Mouse (Mus musculus) stomach, embryonic 14.5 days (tissue): ENCODE results near the gene Tef. TPM values are rescaled to one million over a fixed set of nuclear protein-coding genes. Genes with fewer than 3 reads are reported as not detected.

Experiments used
- ATAC-seq: fragments of 200-750 bp; cut with Nextera tagmentation; 2 replicates; pipeline ENCODE4 v1.8.0; 2017; ENCODE audit warnings: low read depth, moderate TSS enrichment; ENCODE audit not compliant: insufficient number of reproducible peaks, insufficient read depth, low FRiP score
- H3K27ac ChIP-seq: fragments of 300-500 bp; sonication (generic); 2 replicates; pipeline ENCODE4 v1.5.1; 2014; ENCODE audit warnings: mild to moderate bottlenecking, low read length, moderate library complexity, mixed read lengths
- H3K27me3 ChIP-seq: fragments of 300-500 bp; sonication (generic); 2 replicates; pipeline ENCODE4 v1.6.1; 2014; ENCODE audit warnings: low read length, control low read depth, mixed read lengths; ENCODE audit not compliant: control insufficient read depth, insufficient read depth
- H3K36me3 ChIP-seq: fragments of 300-500 bp; sonication (generic); 2 replicates; pipeline ENCODE4 v1.6.1; 2014; ENCODE audit warnings: mild to moderate bottlenecking, control low read depth, low read length, moderate library complexity, mixed read lengths; ENCODE audit not compliant: control insufficient read depth, insufficient read depth
- H3K4me1 ChIP-seq: fragments of 300-500 bp; sonication (generic); 2 replicates; pipeline ENCODE4 v1.6.1; 2014; ENCODE audit warnings: low read length, control low read depth, mixed read lengths; ENCODE audit not compliant: control insufficient read depth, insufficient read depth
- H3K4me2 ChIP-seq: fragments of 300-500 bp; sonication (generic); replicated peaks from 2 replicates; pipeline ENCODE4 v1.6.1; 2014; ENCODE audit warnings: low read depth, low read length, control low read depth
- H3K4me3 ChIP-seq: fragments of 300-500 bp; sonication (generic); 2 replicates; pipeline ENCODE4 v1.5.1; 2014; ENCODE audit warnings: low read depth, low read length, control low read depth
- H3K9ac ChIP-seq: fragments of 300-500 bp; sonication (generic); replicated peaks from 2 replicates; pipeline ENCODE4 v1.6.1; 2014; ENCODE audit warnings: low read depth, mild to moderate bottlenecking, control low read depth, low read length, moderate library complexity, mixed read lengths
- H3K9me3 ChIP-seq: fragments of 300-500 bp; sonication (generic); 2 replicates; pipeline ENCODE4 v1.6.1; 2016; ENCODE audit warnings: low read depth, low read length, control low read depth; ENCODE audit not compliant: control insufficient read depth
- WGBS: fragments of 180-500 bp; shearing (Covaris S2); extraction: QIAGEN DNeasy Blood & Tissue Kit; methylation state at CpG from one replicate; pipeline ENCODE4 v1.1.7; 2014; 5-methylcytosine and 5-hydroxymethylcytosine counted together
- polyA plus RNA-seq: library from polyadenylated mRNA; unstranded; fragments of >200 nt; fragmentation: Nextera tagmentation; extraction: Ambion mirVana; gene quantifications from 2 replicates; pipeline ENCODE4 v1.2.1, GENCODE M21; 2014

Gene Tef
- polyA plus RNA-seq, 1 experiment from 2014 or later, result 23.7 TPM

- no peaks in the 10 kb centered on the region for H3K27me3 ChIP-seq
- H3K9ac ChIP-seq, result no peak overlapping the region
- H3K36me3 ChIP-seq, result no peaks in the 10 kb centered on the region
- WGBS, result 67% methylated on average over 1 of the region's 1 CpGs
- H3K4me2 ChIP-seq, result peak overlapping the region; percentile 52; the same call in 1 of the 2 replicates
- no peak overlapping the region for H3K27ac ChIP-seq
- H3K4me1 ChIP-seq, result peaks cover 14% of the 10 kb centered on the region
- no peak for ATAC-seq
- H3K4me3 ChIP-seq, result no peak overlapping the region
- no peaks in the 10 kb centered on the region for H3K9me3 ChIP-seq
Measured at GRCm38 (mm10) chr15:81804172-81804571, 2.0 kb downstream of the Tef start.

- WGBS, result 72% methylated on average over 3 of the region's 3 CpGs
- Histone ChIP-seq H3K27me3 (no peaks in the 10 kb centered on the region), H3K4me3 (no peak overlapping the region), H3K27ac (no peak overlapping the region), H3K9ac (no peak overlapping the region), H3K36me3 (no peaks in the 10 kb centered on the region), H3K4me2 (no peak overlapping the region), H3K4me1 (peaks cover 20% of the 10 kb centered on the region), H3K9me3 (no peaks in the 10 kb centered on the region)
- ATAC-seq, result no peak
Measured at GRCm38 (mm10) chr15:81804883-81805282, 2.7 kb downstream of the Tef start.

DNA sequence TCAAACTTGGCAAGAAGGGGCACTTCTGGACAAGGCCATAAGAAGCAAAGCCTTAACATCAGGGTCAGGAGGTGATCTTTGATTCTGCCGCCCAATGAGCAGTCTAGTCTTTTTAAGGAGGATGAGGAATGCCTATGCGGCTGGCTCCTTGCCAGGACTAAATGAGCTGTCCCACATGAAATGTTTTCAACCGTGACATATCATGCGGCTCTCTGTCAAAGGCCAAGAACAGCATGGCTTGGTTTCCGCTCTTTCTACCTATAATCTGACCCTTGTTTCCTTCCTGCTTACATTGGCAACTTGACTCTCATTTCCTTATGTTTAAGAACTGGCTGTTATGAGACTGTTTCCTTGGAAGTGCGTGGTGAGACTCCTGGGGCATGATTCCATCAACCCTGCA lies 3.4 kb downstream of the Tef start:
- no peak overlapping the region for H3K4me2 ChIP-seq
- WGBS, result 53% methylated on average over 6 of the region's 6 CpGs
- no peak overlapping the region for H3K27ac ChIP-seq
- no peak for ATAC-seq
- H3K4me1 ChIP-seq, result peaks cover 21% of the 10 kb centered on the region
- no peak overlapping the region for H3K4me3 ChIP-seq
- no peaks in the 10 kb centered on the region for H3K9me3 ChIP-seq
- no peak overlapping the region for H3K9ac ChIP-seq
- no peaks in the 10 kb centered on the region for H3K27me3 ChIP-seq
- no peaks in the 10 kb centered on the region for H3K36me3 ChIP-seq

GRCm38 (mm10) chr15:81806621-81807404 lies 4.6 kb downstream of the Tef start:
- H3K4me1 ChIP-seq, result peaks cover 21% of the 10 kb centered on the region
- 83% methylated on average over 4 of the region's 4 CpGs for WGBS

DNA sequence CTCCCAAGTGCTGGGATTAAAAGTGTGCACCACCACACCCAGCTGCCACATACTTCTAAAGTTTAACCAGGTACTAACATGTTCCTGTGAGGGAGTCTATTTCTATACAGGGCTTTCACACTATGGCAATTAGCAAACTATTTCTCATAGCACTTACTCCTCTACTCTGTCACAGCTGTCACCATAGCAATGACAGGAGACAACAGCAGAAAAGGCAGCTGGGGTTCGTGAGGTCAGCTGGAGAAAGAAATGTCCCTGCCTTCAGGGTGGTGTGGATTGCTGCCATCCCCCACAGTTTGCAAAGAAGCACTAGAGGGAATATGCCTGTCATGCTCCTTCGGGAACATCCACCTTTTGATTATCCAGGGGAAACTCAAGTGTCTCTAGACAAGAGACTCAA lies 6.6 kb downstream of the Tef start:
- Histone ChIP-seq H3K9me3 (no peaks in the 10 kb centered on the region), H3K36me3 (no peaks in the 10 kb centered on the region), H3K27me3 (no peaks in the 10 kb centered on the region), H3K4me3 (no peak overlapping the region), H3K4me2 (no peak overlapping the region), H3K4me1 (peaks cover 18% of the 10 kb centered on the region; the same call in 1 of the 2 replicates), H3K9ac (no peak overlapping the region), H3K27ac (no peak overlapping the region; the same call in 1 of the 2 replicates)
- WGBS, result 60% methylated on average over 2 of the region's 2 CpGs
- no peak for ATAC-seq

More at GRCm38 (mm10) chr15:81806621-81807404, 4.6 kb downstream of the Tef start:
- Histone ChIP-seq H3K27me3 (no peaks in the 10 kb centered on the region), H3K4me2 (no peak overlapping the region), H3K4me3 (no peak overlapping the region), H3K27ac (no peak overlapping the region), H3K9ac (no peak overlapping the region), H3K9me3 (no peaks in the 10 kb centered on the region), H3K36me3 (no peaks in the 10 kb centered on the region)
- no peak for ATAC-seq

GRCm38 (mm10) chr15:81809550-81809949 lies 7.3 kb downstream of the Tef start:
- peak overlapping the region; percentile 77 for H3K4me2 ChIP-seq
- whole genome bisulfite sequencing, result 31% methylated on average over 1 of the region's 1 CpGs
- H3K9me3 ChIP-seq, result no peaks in the 10 kb centered on the region
- H3K27me3 ChIP-seq, result no peaks in the 10 kb centered on the region
- H3K9ac ChIP-seq, result 0 out of 2 replicates have a peak overlapping the region, but pooled peaks have one; percentile 52
- H3K4me1 ChIP-seq, result peaks cover 18% of the 10 kb centered on the region; the same call in 1 of the 2 replicates
- H3K27ac ChIP-seq, result peak overlapping the region; percentile 95
- ATAC-seq, result no peak
- peak overlapping the region; percentile 69; the same call in 1 of the 2 replicates for H3K4me3 ChIP-seq
- no peaks in the 10 kb centered on the region for H3K36me3 ChIP-seq

DNA sequence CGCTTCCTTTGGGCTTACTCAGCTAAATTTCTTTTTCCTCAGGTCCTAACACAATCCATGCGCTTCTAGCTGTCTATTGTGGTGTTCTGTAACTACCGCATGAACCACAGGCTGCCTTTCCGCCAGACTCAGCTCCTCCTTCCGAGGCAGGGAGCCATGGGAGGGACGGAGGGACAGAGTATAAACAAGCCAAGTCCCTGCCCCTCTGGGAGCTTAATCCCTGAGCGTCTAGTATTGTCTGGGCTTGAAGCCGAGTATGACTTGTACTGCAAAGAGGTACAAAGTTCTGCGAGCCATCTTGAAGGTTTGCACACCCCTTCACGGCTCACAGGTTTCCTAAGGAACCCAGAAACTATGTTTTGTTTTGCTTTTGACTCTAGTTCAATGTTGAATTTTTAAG lies 7.9 kb downstream of the Tef start:
- Histone ChIP-seq H3K36me3 (peaks cover 4% of the 10 kb centered on the region; the same call in 1 of the 2 replicates), H3K4me1 (peaks cover 18% of the 10 kb centered on the region; the same call in 1 of the 2 replicates), H3K27me3 (no peaks in the 10 kb centered on the region), H3K27ac (peak overlapping the region; percentile 95), H3K9me3 (no peaks in the 10 kb centered on the region), H3K4me3 (peak overlapping the region; percentile 69), H3K9ac (peak overlapping the region; percentile 52), H3K4me2 (peak overlapping the region; percentile 77)
- 1% methylated on average over 10 of the region's 10 CpGs for WGBS
- ATAC-seq, result peak; percentile 43

DNA sequence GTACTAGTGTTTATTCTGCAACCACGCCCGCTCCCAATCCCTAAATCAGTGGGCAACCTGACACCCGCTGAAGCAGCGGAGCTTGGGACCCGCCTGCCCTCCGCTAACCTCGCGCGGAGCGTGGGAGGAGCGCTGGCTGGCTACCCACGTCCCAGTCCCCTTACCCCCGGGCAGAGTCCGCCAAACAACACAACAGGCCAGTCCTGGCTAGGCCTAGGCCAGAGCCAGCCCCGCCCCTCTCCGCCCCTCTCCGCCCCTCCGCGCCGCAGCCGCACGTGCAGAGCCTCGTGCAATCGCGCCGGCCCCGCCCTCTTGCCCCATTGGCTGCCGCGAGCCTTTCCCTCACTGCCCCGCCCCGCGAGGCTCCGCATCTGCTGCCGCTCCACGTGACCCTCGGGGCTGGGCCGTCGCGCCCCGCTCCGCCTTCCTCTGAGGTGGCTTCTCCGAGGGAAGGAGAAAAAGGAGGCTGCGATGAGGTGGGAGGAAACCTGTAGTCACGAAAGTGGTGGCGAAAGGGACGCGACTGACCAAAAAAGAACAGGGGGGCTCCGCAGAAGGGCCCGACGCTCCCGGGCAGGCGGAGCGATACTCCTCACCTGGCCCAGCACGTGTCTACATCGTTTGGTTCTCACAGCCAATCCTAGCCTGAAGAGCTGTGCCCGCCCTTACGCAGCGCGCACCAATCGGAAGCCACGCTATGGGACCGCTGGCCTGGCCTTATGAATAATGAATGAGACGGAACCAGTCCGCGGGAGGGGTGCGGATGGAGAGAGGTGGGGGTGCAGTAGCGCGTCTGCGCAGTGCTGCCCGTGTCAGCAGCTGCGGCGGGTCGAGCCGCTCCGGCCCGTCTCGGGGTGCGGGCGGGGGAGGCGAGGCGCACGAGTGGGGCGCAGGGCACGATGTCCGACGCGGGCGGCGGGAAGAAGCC lies 8.7 kb downstream of the Tef start:
- Histone ChIP-seq H3K9me3 (no peaks in the 10 kb centered on the region), H3K27me3 (no peaks in the 10 kb centered on the region), H3K36me3 (peaks cover 10% of the 10 kb centered on the region; the same call in 1 of the 2 replicates), H3K27ac (peak overlapping the region; percentile 95), H3K4me2 (peak overlapping the region; percentile 77), H3K4me3 (peak overlapping the region; percentile 69), H3K4me1 (peaks cover 15% of the 10 kb centered on the region; the same call in 1 of the 2 replicates), H3K9ac (peak overlapping the region; percentile 72)
- under 1% methylated on average over 83 of the region's 89 CpGs for WGBS
- ATAC-seq, result peak; percentile 97
